Mouse (Mus musculus) forebrain, postnatal 0 days (tissue): ENCODE data around the gene Spata33. TPM values are rescaled to one million over a fixed set of nuclear protein-coding genes. Genes with fewer than 3 reads are reported as not detected.
"Not testable (repeated sequence)": the region's sequence is repeated elsewhere in the genome, so short reads cannot be mapped to it uniquely, and the experiment has no call there.

Experiments used
- ATAC-seq: fragments of 200-750 bp; cut with Nextera tagmentation; 2 replicates; pipeline ENCODE4 v1.8.0; 2017; ENCODE audit warnings: mild to moderate bottlenecking, moderate library complexity
- DNase-seq: peaks from one replicate; pipeline ENCODE4 v3.0.0-alpha.2; 2015
- H3K27ac ChIP-seq: fragments of 300-500 bp; sonication (generic); 2 replicates; pipeline ENCODE4 v1.5.1; 2014; ENCODE audit warnings: low read depth, mild to moderate bottlenecking, antibody characterized with exemption, low read length, moderate library complexity, mixed read lengths
- H3K27me3 ChIP-seq: fragments of 300-500 bp; sonication (generic); 2 replicates; pipeline ENCODE4 v1.6.1; 2014; ENCODE audit warnings: mild to moderate bottlenecking, low read length, mixed read lengths; ENCODE audit not compliant: insufficient read depth
- H3K36me3 ChIP-seq: fragments of 300-500 bp; sonication (generic); 2 replicates; pipeline ENCODE4 v1.6.1; 2014; ENCODE audit warnings: mild to moderate bottlenecking, moderate library complexity; ENCODE audit not compliant: insufficient read depth
- H3K4me1 ChIP-seq: fragments of 300-500 bp; sonication (generic); 2 replicates; pipeline ENCODE4 v1.6.1; 2014; ENCODE audit warnings: antibody characterized with exemption; ENCODE audit not compliant: insufficient read depth
- H3K4me2 ChIP-seq: fragments of 300-500 bp; sonication (generic); 2 replicates; pipeline ENCODE4 v1.6.1; 2014; ENCODE audit warnings: low read depth, mild to moderate bottlenecking, moderate library complexity
- H3K4me3 ChIP-seq: fragments of 300-500 bp; sonication (generic); 2 replicates; pipeline ENCODE4 v1.5.1; 2014; ENCODE audit warnings: low read depth, low read length, mixed read lengths
- H3K9ac ChIP-seq: fragments of 300-500 bp; sonication (generic); 2 replicates; pipeline ENCODE4 v1.6.1; 2014; ENCODE audit warnings: mild to moderate bottlenecking
- H3K9me3 ChIP-seq: fragments of 300-500 bp; sonication (generic); 2 replicates; pipeline ENCODE4 v1.6.1; 2016; ENCODE audit warnings: low read length
- CTCF ChIP-seq: sonication (generic); IDR thresholded peaks from 2 replicates; pipeline ENCODE4 v1.5.1; 2016; ENCODE audit warnings: antibody characterized with exemption, control low read depth, low read depth
- WGBS: fragments of 180-500 bp; shearing (Covaris S2); extraction: QIAGEN DNeasy Blood & Tissue Kit; methylation state at CpG from one replicate; pipeline ENCODE4 v1.1.7; 2014; 5-methylcytosine and 5-hydroxymethylcytosine counted together
- polyA plus RNA-seq: library from polyadenylated mRNA; unstranded; fragments of >200 nt; fragmentation: Nextera tagmentation; extraction: Ambion mirVana; gene quantifications from 2 replicates; pipeline ENCODE4 v1.2.1, GENCODE M21; 2015
- total RNA-seq: library from RNA; depleted of rRNA; stranded (reverse); fragments of >200 nt; gene quantifications from 2 replicates; pipeline ENCODE4 v1.2.3, GENCODE M21; 2014

The Spata33 gene
- total and polyA plus RNA-seq, 2 experiments from 2014 or later = 6.3 to 7.6 TPM

DNA sequence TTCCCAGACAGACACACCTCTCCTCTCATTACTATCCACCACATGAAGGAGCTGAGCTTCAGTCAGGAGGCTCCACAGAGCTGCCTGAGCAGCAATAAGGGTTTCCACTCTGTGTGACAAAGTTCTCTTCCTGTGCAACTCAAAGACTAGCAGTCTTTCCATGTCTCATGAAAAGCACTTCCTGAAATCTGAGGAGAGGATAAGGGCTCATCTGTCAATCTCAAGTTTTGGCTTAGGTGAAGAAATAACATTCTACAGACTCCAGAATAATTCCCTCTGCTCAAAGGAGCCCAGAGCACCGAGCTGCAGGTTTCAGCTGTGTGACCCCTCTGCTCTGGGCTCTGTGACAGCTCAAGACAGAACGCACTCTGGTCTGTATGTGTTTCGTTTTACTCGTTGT is 40.3 kb downstream of the Spata33 start:
- peaks cover 10% of the 10 kb centered on the region for H3K4me1 ChIP-seq
- peak overlapping the region; percentile 88 for H3K4me2 ChIP-seq
- H3K9me3 ChIP-seq = no peaks in the 10 kb centered on the region
- H3K27ac ChIP-seq = no peak overlapping the region
- peak overlapping the region; percentile 95 for H3K4me3 ChIP-seq
- WGBS = 54% methylated on average over 4 of the region's 4 CpGs
- no peak for TF ChIP-seq CTCF
- peaks cover 50% of the 10 kb centered on the region for H3K36me3 ChIP-seq
- ATAC-seq (no peak), DNase-seq (no peak)
- H3K9ac ChIP-seq = peak overlapping the region; percentile 85
- H3K27me3 ChIP-seq = no peaks in the 10 kb centered on the region

DNA sequence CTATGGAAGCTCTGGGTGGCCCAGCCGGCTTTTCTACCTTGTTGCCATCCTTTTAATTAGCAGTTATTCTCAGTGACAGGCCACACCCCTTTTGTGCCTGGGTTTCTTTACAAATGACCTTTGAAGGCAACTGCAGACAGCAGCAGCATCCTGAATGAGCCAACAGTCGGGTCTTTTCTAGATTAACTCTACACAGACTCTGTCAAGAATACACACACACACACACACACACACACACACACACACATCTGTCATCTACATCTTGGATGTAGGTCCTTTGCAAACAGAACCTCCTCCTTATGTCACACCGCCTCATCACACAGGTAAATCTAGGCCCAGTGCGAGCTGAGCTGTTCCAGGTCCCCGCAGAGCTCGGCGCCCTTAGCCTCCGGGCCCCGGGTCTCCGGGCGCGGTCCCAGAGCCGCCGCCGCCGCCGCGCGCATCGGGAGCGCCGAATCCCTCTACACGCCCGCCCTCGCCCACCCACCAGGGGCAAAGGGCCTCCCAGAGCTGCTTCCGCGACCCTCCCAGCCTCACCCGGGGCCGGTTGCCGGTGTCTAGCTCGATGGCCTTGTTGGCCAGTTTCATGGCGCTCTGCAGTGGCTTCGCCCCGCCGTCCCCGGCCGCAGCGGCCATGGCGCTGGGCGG is 40.9 kb downstream of the Spata33 start:
- H3K4me2 ChIP-seq = peak overlapping the region; percentile 88
- no peak for DNase-seq
- H3K36me3 ChIP-seq = peaks cover 50% of the 10 kb centered on the region
- H3K9ac ChIP-seq = peak overlapping the region; percentile 85
- WGBS = under 1% methylated on average over 40 of the region's 40 CpGs
- no peaks in the 10 kb centered on the region for H3K9me3 ChIP-seq
- H3K4me3 ChIP-seq = peak overlapping the region; percentile 95
- peaks cover 10% of the 10 kb centered on the region for H3K4me1 ChIP-seq
- ATAC-seq = peak; percentile 62
- TF ChIP-seq CTCF = no peak
- peak overlapping the region; percentile 84 for H3K27ac ChIP-seq
- no peaks in the 10 kb centered on the region for H3K27me3 ChIP-seq

GRCm38 (mm10) chr8:123254099-123254885 is 41.7 kb downstream of the Spata33 start, which contains the start of the genes Zfp276 and Vps9d1:
Gene Zfp276, plus strand, starts transcription at chr8:123254195.
Gene Vps9d1, minus strand, starts transcription at chr8:123254348.
- Histone ChIP-seq H3K27me3 (no peaks in the 10 kb centered on the region), H3K4me1 (peaks cover 10% of the 10 kb centered on the region), H3K36me3 (peaks cover 50% of the 10 kb centered on the region), H3K9me3 (no peaks in the 10 kb centered on the region), H3K4me3 (peak within 1 kb of the TSS; percentile 95), H3K27ac (peak within 1 kb of the TSS; percentile 84), H3K4me2 (peak within 1 kb of the TSS; percentile 88), H3K9ac (peak within 1 kb of the TSS; percentile 85)
- no peak; the same call in 1 of the 2 replicates for TF ChIP-seq CTCF
- DNase-seq (peak; percentile 90), ATAC-seq (peak; percentile 98)
- WGBS = 3% methylated on average over 92 of the region's 99 CpGs

DNA sequence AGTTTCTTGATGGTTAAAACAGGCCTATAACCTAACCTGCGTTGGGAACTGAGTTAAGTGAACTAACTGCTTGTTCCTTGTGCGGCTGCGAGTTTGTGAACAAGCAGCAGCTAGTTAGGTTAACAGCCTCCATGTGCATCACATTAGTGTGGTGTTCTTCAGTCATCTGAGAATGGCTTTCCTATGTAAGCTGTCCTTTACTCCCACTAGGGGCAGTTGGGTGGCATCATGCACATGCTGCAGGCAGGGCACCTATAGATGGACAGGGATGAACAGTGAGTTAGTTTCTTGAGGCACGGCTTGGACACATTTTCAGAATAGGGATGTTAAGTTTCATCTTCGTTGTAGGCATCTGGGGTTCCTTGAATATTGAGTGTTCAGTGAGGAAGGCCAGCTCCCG is 42.5 kb downstream of the Spata33 start:
- Histone ChIP-seq H3K4me3 (peak overlapping the region; percentile 95), H3K27me3 (no peaks in the 10 kb centered on the region), H3K9ac (peak overlapping the region; percentile 85; the same call in 1 of the 2 replicates), H3K4me2 (peak overlapping the region; percentile 88), H3K27ac (no peak overlapping the region), H3K9me3 (no peaks in the 10 kb centered on the region), H3K4me1 (peaks cover 10% of the 10 kb centered on the region), H3K36me3 (peaks cover 52% of the 10 kb centered on the region)
- DNase-seq (no peak), ATAC-seq (no peak)
- WGBS = 75% methylated on average over 6 of the region's 6 CpGs
- TF ChIP-seq CTCF = no peak; the same call in 1 of the 2 replicates

- no peak for DNase-seq
- WGBS = 70% methylated on average over 3 of the region's 3 CpGs
- peaks cover 52% of the 10 kb centered on the region for H3K36me3 ChIP-seq
- no peak overlapping the region for H3K4me3 ChIP-seq
- no peaks in the 10 kb centered on the region for H3K9me3 ChIP-seq
- no peak overlapping the region for H3K27ac ChIP-seq
- TF ChIP-seq CTCF = no peak
- no peaks in the 10 kb centered on the region for H3K27me3 ChIP-seq
- H3K4me1 ChIP-seq = peaks cover 10% of the 10 kb centered on the region
- ATAC-seq = no peak; the same call in 1 of the 2 replicates
- no peak overlapping the region for H3K4me2 ChIP-seq
- H3K9ac ChIP-seq = no peak overlapping the region
Measured at GRCm38 (mm10) chr8:123257114-123257513, 44.5 kb downstream of the Spata33 start.

DNA sequence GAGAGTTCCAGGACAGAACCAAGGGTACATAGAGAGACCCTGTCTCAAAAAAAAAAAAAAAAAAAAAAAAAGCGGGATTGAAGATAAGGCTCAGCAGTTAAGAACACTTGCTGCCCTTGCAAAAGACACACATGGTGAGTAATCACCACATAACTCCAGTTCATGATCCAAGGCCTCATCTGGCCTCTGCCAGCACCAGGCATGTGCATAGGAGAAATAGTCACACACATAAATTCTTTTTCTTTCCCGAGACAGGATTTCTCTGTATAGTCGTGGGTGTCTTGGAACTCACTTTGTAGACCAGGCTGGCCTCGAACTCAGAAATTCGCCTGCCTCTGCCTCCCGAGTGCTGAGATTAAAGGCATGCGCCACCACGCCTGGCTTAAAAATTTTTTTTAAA is 45.0 kb downstream of the Spata33 start:
- H3K4me3 ChIP-seq, ATAC-seq, H3K27me3 ChIP-seq, DNase-seq, H3K9me3 ChIP-seq, H3K9ac ChIP-seq, H3K4me2 ChIP-seq, H3K27ac ChIP-seq: not testable (repeated sequence)
- Histone ChIP-seq H3K36me3 (peaks cover 52% of the 10 kb centered on the region), H3K4me1 (peaks cover 10% of the 10 kb centered on the region)
- 92% methylated on average over 8 of the region's 8 CpGs for WGBS
